Mouse (Mus musculus) gastrocnemius, postnatal 4 days (tissue): ENCODE data around the gene Cd27. TPM values are rescaled to one million over a fixed set of nuclear protein-coding genes. Genes with fewer than 3 reads are reported as not detected.
"Not testable (repeated sequence)": the region's sequence is repeated elsewhere in the genome, so short reads cannot be mapped to it uniquely, and the experiment has no call there.

Experiments used
- DNase-seq, 2 experiments: peaks; one replicate each; pipeline ENCODE4 v3.0.0; 2021 to 2022; ENCODE audit warnings: low spot score in 2 of 2, mixed read lengths in 2 of 2
- long read RNA-seq, 2 experiments: library from polyadenylated mRNA; stranded (forward); transcript quantifications; one replicate each; pipeline ENCODE4 v2.0.0; 2021
- total RNA-seq, 2 experiments: library from RNA; stranded (reverse); gene quantifications; 2 replicates each; pipeline ENCODE4 v1.2.3; 2021

The Cd27 gene
- under 1 TPM; 0.44 to 0.71 TPM for total RNA-seq
- long read RNA-seq, experiment 1, partial matches to known transcripts: 0 of 6 reads
- long read RNA-seq, experiment 1, other reads (novel, unspliced or antisense): 5 of 6 reads
- long read RNA-seq, experiment 2, partial matches to known transcripts: 0 of 4 reads
- long read RNA-seq, experiment 2, other reads (novel, unspliced or antisense): 4 of 4 reads

DNA sequence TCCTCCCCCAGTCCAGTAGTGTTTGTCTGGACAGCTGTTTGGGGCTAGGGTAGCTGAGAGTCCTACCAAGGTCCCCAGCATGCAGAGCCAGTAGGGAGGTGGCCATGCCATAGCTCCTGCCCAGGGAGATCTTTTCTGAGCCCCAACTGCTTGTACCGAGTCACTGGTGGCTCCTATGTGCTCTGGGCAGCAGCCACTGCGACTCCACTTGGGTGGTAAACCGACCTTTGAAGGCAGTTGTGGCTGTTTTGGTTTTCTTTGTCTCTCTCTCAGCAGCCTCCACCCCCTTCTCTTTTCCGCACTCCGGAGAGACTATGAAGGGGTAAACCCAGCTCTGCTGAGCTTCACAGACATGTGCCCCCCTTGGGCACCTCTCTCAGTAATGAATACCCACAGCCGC, at the start of gene Cd27:
TSS of gene Cd27 (minus strand) at position 229 of the 400 bp plus-strand sequence.
- no peak for DNase-seq

DNA sequence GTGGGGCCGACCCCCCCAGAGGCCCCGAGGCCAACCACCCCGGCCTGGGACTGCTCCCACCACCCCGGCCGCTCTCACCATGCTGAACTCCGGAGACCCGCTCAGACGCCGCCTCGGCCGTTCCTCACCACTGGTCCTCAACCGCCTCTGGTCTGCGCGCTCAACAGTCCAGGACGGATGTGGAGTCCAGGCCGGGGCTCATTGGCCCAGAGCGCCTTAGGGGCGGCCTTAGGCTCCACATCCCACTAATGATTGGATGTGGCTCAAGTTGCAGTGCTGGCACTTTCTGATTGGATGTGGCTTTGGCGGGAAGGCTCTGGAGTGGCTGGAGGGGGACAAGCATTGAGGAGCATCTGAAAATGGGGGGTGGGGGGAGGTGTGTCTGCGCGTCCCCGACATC, 49.1 kb upstream of the Cd27 start, which contains the start of gene Tuba3a:
TSS of gene Tuba3a (minus strand) at position 153 of the 400 bp plus-strand sequence.
- DNase-seq: no peak

GRCm38 (mm10) chr6:125284751-125285150, 47.9 kb upstream of the Cd27 start:
- DNase-seq: no peak

DNA sequence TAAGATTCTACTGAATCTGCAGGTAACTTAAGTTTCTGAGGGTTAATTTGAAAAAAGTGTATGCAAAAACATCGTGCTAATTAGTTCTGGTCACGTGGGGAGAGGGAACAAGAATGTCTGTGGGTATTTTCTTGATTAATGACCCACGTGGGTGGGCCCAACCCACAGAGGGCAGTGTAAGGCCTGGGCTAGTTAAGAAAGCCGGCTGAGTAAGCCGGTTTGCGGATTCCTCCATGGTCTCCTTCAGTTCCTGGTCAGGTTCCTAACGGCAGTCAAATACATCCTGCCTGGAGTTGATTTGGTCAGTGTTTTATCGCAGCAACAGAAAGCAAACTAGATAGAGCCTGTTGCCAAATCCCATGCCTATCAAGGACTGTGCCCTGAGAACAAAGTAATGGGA, 47.4 kb upstream of the Cd27 start:
- no peak for DNase-seq

- not testable (repeated sequence) for DNase-seq
Observed at GRCm38 (mm10) chr6:125282721-125283120, 45.9 kb upstream of the Cd27 start.

GRCm38 (mm10) chr6:125279729-125280128, 42.9 kb upstream of the Cd27 start:
- no peak for DNase-seq

DNA sequence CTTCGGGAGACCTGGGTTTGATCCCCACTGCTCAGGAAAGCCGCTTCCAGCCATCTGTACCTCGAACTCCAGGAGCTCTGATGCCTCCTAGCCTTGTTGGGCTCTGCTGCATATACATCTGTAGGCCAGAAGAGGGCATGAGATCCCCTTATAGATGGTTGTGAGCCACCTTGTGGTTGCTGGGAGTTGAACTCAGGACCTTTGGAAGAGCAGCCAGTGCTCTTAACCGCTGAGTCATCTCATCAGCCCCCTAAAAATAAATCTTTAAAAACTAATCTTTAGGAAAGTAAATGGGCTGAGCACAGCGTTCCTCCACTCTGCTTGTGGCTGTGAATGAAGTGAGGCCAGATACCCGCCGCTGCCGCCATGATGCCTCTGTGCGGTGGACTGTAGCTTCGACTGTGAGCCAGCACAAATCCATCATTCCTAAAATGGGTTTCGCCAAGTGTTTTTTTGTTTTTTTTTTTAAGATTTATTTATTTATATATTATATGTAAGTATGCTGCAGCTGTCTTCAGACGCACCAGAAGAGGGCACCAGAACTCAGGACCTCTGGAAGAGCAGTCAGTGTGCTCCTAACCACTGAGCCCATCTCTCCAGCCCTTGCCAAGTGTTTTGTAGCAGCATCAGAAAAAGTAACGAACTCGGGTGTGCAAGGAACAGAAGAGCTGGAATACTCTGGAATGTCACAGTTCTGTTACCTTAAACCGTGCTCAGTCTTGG, 38.2 kb upstream of the Cd27 start:
- DNase-seq: peak in 1 of 2 experiments; percentile 54

DNA sequence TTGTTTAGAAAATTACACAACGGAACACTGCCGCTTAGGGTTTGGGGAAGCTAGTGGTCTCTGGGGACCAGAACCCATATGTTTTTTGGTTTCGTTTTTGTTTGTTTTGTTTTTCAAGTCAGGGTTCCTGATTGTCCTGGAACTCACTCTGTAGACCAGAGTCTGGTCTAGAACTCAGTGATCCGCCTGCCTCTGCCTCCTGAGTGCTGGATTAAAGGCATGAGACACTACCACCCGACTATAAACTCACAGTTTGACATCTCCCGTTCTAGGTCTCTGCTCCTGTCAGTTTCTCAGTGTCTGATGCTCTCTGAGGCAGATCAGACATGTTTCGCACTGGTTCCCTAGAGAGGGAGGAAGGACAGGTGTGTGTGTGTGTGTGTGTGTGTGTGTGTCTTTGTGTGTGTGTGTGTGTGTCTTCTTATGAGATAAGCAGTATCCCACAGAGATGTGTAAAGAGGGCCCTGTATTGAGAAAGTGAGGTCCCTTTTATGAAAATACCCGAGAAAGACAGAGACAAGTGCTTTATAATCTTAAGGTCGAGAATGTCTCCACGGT, 35.5 kb upstream of the Cd27 start:
- DNase-seq: no peak

GRCm38 (mm10) chr6:125271455-125272227, 34.8 kb upstream of the Cd27 start:
- DNase-seq: peak; percentile 76 to 92

- DNase-seq: no peak
Observed at GRCm38 (mm10) chr6:125268799-125269198, 32.0 kb upstream of the Cd27 start.

GRCm38 (mm10) chr6:125267469-125267868, 30.7 kb upstream of the Cd27 start:
- no peak for DNase-seq

DNA sequence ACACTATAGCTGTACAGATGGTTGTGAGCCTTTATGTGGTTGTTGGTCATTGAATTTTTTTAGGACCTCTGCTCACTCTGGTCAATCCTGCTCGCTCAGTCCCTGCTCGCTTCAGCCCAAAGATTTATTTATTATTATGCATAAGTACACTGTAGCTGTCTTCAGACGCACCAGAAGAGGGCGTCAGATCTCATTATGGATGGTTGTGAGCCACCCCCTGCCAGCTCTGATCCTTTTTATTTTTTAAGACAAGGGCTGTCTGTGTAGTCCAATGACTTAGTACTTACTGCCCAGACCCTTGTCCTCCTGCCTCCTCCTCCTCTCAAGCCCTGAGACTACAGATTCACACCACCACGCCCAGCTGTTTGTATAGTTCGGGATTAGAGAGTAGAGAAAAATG, 29.8 kb upstream of the Cd27 start:
- DNase-seq: not testable (repeated sequence)

GRCm38 (mm10) chr6:125266091-125266490, 29.3 kb upstream of the Cd27 start:
- DNase-seq: no peak

DNA sequence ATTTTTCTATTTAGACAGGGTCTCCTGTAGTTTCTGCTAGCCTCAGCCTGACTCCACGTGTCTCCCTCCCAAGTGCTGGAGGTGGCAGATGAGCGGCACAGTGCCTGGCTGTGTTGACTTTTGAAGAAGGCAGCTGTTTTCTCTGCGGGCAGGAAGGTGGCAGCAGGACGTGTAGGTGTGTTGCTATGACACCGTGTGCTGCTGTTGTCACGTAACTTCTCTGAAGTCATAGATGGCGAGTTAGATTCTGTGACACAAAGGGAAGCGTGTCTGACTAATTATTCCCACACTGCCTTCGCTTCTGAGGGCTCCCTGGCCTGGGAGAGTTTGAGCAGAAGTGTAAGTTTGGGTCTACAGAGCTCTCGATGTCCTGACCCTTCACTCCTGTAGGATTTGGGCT, 28.4 kb upstream of the Cd27 start:
- no peak for DNase-seq

GRCm38 (mm10) chr6:125264219-125264618, 27.4 kb upstream of the Cd27 start:
- no peak for DNase-seq

DNA sequence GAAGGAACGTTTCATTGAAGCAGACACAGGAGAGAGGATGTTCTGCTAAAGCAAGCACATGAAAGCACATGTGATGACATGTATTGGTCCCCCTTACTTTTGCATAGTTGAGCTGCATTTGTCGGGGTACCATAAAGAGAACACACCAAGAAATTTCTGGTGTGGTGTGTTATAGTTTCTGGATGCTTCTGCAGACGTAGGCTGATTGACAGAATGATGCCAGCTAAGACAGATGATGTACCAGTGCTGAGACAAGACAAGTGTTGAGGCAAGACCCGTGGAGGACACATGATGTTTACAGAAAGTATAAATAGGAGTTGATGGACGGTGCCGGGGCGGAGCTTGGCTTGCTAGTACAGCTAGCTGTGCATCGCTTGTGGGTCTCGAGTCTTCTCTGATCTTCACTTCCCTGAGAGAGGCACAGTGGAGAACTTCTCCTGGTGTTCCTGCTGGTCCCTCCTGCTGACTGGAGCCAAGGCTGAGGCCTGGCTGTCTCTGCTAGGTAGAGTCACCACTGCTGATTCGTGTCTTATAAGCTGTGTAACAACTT, 23.3 kb upstream of the Cd27 start:
- no peak for DNase-seq

DNA sequence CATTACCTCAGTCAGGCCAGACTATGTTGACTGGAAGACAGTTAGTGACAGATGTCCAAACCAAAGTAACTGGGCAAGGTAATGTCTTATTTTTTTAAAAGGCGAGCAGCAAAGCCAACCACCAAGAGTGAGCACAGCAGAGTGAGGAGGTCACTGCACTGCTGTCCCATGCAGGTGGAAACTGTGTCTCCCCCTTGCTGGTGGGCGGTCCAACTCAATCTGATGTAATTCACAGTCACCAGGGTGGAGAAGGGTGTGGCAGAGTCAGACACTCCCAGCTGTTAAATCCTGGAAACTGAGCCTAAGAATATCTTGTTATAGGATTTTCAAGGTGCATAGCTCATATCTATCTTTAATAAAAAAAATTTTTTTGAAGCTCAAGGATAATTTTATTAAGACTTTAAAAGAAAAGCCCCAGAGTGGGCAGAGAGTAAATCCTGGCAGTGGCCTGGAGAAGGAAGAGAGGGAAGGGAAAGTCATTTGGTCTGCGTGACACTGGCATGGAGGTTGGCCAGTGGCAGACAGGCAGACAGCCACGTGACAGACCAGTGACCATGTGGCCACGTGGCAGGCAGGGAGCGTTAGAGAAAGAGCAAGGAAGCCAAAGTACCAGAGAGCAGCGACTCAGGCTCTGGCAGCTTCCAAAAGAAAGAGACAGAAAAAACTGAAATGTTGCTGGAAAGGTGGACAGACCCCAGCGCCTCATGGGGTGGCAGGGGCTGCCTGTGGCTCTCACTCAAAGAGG, 19.6 kb upstream of the Cd27 start:
- DNase-seq: no peak

DNA sequence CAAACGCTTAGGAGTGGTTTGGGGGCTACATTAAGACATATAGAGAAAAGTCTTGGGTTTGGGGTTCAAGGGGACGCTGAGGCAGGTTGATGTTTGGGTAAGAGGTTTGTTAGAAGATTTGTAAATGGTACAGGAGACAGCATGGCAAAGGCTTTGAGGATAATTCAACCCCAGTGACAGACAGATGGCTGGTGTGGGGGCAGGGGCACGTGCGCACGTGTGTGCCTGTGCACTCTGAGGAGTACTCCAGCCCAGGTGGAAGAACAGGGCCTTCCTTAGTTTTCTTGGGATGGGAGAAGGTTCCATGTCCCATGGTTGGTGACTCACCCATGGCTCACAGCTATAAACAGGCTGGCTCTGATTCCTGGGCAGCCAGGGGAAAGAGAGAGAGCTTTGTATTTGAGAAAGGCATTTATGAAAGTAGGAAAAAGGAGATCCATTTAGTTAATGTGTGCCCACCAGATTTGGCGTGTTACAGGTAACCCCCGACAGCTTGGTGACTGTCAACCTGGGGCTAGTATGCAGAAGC, 18.8 kb upstream of the Cd27 start:
- no peak for DNase-seq

DNA sequence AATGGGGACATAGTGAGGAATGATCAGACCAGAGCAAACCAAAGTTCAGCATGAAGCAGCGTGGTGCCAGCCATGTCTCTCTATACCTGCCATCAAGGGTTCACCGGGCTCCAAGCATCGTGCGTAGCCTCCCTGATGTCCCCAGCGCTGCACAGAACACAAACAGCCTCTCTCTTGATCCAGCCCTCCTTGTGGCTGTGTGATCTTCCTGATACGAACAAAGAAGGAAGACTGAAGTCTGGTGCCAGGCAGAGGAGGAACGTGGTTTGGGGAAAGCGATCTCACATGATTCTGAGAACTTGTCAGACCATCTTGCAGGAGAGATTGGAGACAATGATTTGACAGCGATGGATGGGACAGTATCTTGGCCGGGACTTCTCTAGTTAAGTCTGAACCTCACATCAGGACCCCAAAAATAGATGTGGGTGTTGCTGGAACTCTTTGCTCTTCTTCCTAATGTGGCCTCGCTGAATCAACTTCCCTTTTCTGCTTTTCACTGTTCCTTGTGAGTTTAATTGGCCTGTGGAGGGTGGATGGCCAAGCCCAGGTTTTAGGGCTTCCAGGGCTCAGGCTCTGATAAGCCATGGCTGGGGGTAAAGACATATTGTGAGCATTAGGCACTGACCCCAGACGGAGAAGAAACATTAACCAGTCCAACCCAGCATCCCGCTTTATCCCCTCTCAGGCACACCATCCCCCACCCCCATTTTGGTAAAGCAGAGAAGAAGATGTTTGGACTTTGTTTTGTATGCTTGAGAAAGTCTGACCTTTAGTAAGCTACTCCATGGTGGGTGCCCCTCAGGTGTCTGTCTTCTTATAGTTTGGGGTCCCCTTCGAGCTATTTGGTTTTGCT, 17.3 kb upstream of the Cd27 start:
- no peak for DNase-seq

- no peak for DNase-seq
Observed at GRCm38 (mm10) chr6:125252711-125253110, 15.9 kb upstream of the Cd27 start.
